Mouse (Mus musculus) kidney, postnatal 10 days (tissue): ENCODE data around the gene Mpzl3.
"Not testable (repeated sequence)": the region's sequence is repeated elsewhere in the genome, so short reads cannot be mapped to it uniquely, and the experiment has no call there.

Source experiments
- DNase-seq: peaks from one replicate; pipeline ENCODE4 v3.0.0; 2021; ENCODE audit warnings: mixed read lengths

The Mpzl3 gene

GRCm38 (mm10) chr9:45055082-45055713 lies at the start of gene Mpzl3:
Gene Mpzl3, plus strand, starts transcription at chr9:45055186.
- peak; percentile 93 for DNase-seq

GRCm38 (mm10) chr9:45007404-45007803 lies 47.6 kb upstream of the Mpzl3 start:
- DNase-seq, result no peak

GRCm38 (mm10) chr9:45008342-45008741 lies 46.6 kb upstream of the Mpzl3 start:
- no peak for DNase-seq

- no peak for DNase-seq
Measured at GRCm38 (mm10) chr9:45009180-45010078, 45.6 kb upstream of the Mpzl3 start, which contains the start of gene Cd3e. Gene Cd3e, minus strand, starts transcription at chr9:45009627.

GRCm38 (mm10) chr9:45010461-45010860 lies 44.5 kb upstream of the Mpzl3 start:
- no peak for DNase-seq

GRCm38 (mm10) chr9:45011291-45011690 lies 43.7 kb upstream of the Mpzl3 start:
- DNase-seq, result no peak

- DNase-seq, result no peak
Measured at GRCm38 (mm10) chr9:45014879-45015278, 40.1 kb upstream of the Mpzl3 start.

GRCm38 (mm10) chr9:45015841-45016240 lies 39.1 kb upstream of the Mpzl3 start:
- DNase-seq, result no peak

- no peak for DNase-seq
Measured at GRCm38 (mm10) chr9:45018031-45018430, 37.0 kb upstream of the Mpzl3 start.

- peak; percentile 76 for DNase-seq
Measured at GRCm38 (mm10) chr9:45022800-45023199, 32.2 kb upstream of the Mpzl3 start.

GRCm38 (mm10) chr9:45023638-45024037 lies 31.3 kb upstream of the Mpzl3 start:
- DNase-seq, result no peak

- no peak for DNase-seq
Measured at GRCm38 (mm10) chr9:45024187-45024586, 30.8 kb upstream of the Mpzl3 start.

GRCm38 (mm10) chr9:45027376-45027775 lies 27.6 kb upstream of the Mpzl3 start:
- no peak for DNase-seq

- no peak for DNase-seq
Measured at GRCm38 (mm10) chr9:45030341-45030740, 24.6 kb upstream of the Mpzl3 start.

- DNase-seq, result no peak
Measured at GRCm38 (mm10) chr9:45032261-45032660, 22.7 kb upstream of the Mpzl3 start.

- DNase-seq, result no peak
Measured at GRCm38 (mm10) chr9:45034526-45034925, 20.5 kb upstream of the Mpzl3 start.

- not testable (repeated sequence) for DNase-seq
Measured at GRCm38 (mm10) chr9:45037803-45038202, 17.2 kb upstream of the Mpzl3 start.

- DNase-seq, result no peak
Measured at GRCm38 (mm10) chr9:45039499-45039898, 15.5 kb upstream of the Mpzl3 start, which contains the start of gene Mpzl2. Gene Mpzl2, plus strand, starts transcription at chr9:45039799.

- peak; percentile 35 for DNase-seq
Measured at GRCm38 (mm10) chr9:45040066-45040845, 14.7 kb upstream of the Mpzl3 start.

GRCm38 (mm10) chr9:45041131-45041838 lies 13.7 kb upstream of the Mpzl3 start:
- peak; percentile 76 for DNase-seq

GRCm38 (mm10) chr9:45042056-45042720 lies 12.8 kb upstream of the Mpzl3 start:
- peak; percentile 87 for DNase-seq

GRCm38 (mm10) chr9:45042947-45043346 lies 12.0 kb upstream of the Mpzl3 start:
- DNase-seq, result peak; percentile 53
